Mouse (Mus musculus) C2C12 (cell line): ENCODE measurements at regions not wholly inside any gene's neighbourhood (a gene's known extent, or its start where the extent isn't known, plus 50 kb on each side); places are given as distances from the start of the nearest gene placed in this dataset.

Source experiments
- CEBPB ChIP-seq: IDR thresholded peaks from one replicate; pipeline ENCODE4 v1.6.1; 2011; ENCODE audit warnings: low read depth, mild to moderate bottlenecking, control low read depth, moderate library complexity
- CTCF ChIP-seq: IDR thresholded peaks from one replicate; pipeline ENCODE4 v1.5.1; 2011; ENCODE audit not compliant: control insufficient read depth, insufficient read depth, insufficient read length
- FOSL1 ChIP-seq: IDR thresholded peaks from one replicate; pipeline ENCODE4 v1.8.0; 2011; ENCODE audit warnings: mild to moderate bottlenecking, low read length; ENCODE audit not compliant: poor library complexity, insufficient read depth, severe bottlenecking
- MAX ChIP-seq: IDR thresholded peaks from one replicate; pipeline ENCODE4 v1.6.1; 2011; ENCODE audit warnings: mild to moderate bottlenecking, control low read depth
- MYOD1 ChIP-seq: IDR thresholded peaks from one replicate; pipeline ENCODE4 v1.6.1; 2011; ENCODE audit warnings: low read depth; ENCODE audit not compliant: control insufficient read depth, insufficient read length
- MYOG ChIP-seq: IDR thresholded peaks from one replicate; pipeline ENCODE4 v1.6.1; 2011; ENCODE audit not compliant: control insufficient read depth, insufficient read length; ENCODE audit errors: extremely low read depth
- USF1 ChIP-seq: IDR thresholded peaks from one replicate; pipeline ENCODE4 v1.6.1; 2011; ENCODE audit warnings: low read depth, mild to moderate bottlenecking, control low read depth, moderate library complexity

DNA sequence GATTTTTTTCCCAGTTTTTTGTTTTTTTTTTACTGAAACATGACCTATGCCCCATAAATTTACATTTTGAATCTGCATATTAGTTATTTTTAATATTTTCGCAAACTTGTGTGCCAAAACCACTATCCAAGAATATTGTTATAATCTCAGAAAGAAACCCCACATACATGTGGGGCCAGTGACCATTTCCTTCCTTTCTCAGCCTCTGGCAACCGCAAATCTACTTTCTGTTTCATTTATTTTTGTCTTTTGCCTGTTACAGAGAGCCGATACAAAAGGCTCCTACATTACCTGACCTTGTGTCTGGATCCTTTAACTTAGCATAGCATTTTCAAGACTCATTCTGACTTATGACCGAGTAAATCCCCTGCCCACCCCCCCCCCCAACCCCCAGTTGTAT, 158.8 kb downstream of the Ifng start:
- no peak for TF ChIP-seq CTCF
- TF ChIP-seq USF1: no peak
- no peak for TF ChIP-seq MAX
- TF ChIP-seq MYOG: no peak
- TF ChIP-seq CEBPB: no peak
- TF ChIP-seq MYOD1: no peak
- TF ChIP-seq FOSL1: no peak
